Mouse (Mus musculus) hindbrain, embryonic 12.5 days (tissue): Measurements from ENCODE around the gene Gm21119. TPM values are rescaled to one million over a fixed set of nuclear protein-coding genes. Genes with fewer than 3 reads are reported as not detected.
A peak's percentile ranks its signal among the peaks of the same experiment; 100 is the strongest.
"Not testable (repeated sequence)": the region's sequence is repeated elsewhere in the genome, so short reads cannot be mapped to it uniquely, and the experiment has no call there.

Source experiments
- ATAC-seq: fragments of 200-750 bp; cut with Nextera tagmentation; 2 replicates; pipeline ENCODE4 v1.8.0; 2017; ENCODE audit warnings: moderate TSS enrichment; ENCODE audit not compliant: low FRiP score
- H3K27ac ChIP-seq: fragments of 300-500 bp; sonication (generic); 2 replicates; pipeline ENCODE4 v1.5.1; 2016; ENCODE audit warnings: mild to moderate bottlenecking
- H3K27me3 ChIP-seq: fragments of 300-500 bp; sonication (generic); 2 replicates; pipeline ENCODE4 v1.6.1; 2016; ENCODE audit warnings: mild to moderate bottlenecking
- H3K36me3 ChIP-seq: fragments of 300-500 bp; sonication (generic); 2 replicates; pipeline ENCODE4 v1.6.1; 2016; ENCODE audit warnings: mild to moderate bottlenecking
- H3K4me1 ChIP-seq: fragments of 300-500 bp; sonication (generic); 2 replicates; pipeline ENCODE4 v1.6.1; 2016
- H3K4me2 ChIP-seq: fragments of 300-500 bp; sonication (generic); replicated peaks from 2 replicates; pipeline ENCODE4 v1.6.1; 2016; ENCODE audit warnings: mild to moderate bottlenecking
- H3K4me3 ChIP-seq: fragments of 300-500 bp; sonication (generic); 2 replicates; pipeline ENCODE4 v1.5.1; 2016; ENCODE audit warnings: mild to moderate bottlenecking
- H3K9ac ChIP-seq: fragments of 300-500 bp; sonication (generic); 2 replicates; pipeline ENCODE4 v1.6.1; 2016; ENCODE audit warnings: mild to moderate bottlenecking, moderate library complexity
- H3K9me3 ChIP-seq: fragments of 300-500 bp; sonication (generic); replicated peaks from 2 replicates; pipeline ENCODE4 v1.6.1; 2016; ENCODE audit warnings: mild to moderate bottlenecking
- WGBS: fragments of 180-500 bp; shearing (Covaris S2); methylation state at CpG from one replicate; pipeline ENCODE4 v1.1.7; 2016; 5-methylcytosine and 5-hydroxymethylcytosine counted together
- polyA plus RNA-seq: library from polyadenylated mRNA; unstranded; fragments of >200 nt; fragmentation: Nextera tagmentation; extraction: Ambion mirVana; gene quantifications from 2 replicates; pipeline ENCODE4 v1.2.1, GENCODE M21; 2016

Gm21119 gene
- polyA plus RNA-seq, 1 experiment from 2014 or later = not detected

DNA sequence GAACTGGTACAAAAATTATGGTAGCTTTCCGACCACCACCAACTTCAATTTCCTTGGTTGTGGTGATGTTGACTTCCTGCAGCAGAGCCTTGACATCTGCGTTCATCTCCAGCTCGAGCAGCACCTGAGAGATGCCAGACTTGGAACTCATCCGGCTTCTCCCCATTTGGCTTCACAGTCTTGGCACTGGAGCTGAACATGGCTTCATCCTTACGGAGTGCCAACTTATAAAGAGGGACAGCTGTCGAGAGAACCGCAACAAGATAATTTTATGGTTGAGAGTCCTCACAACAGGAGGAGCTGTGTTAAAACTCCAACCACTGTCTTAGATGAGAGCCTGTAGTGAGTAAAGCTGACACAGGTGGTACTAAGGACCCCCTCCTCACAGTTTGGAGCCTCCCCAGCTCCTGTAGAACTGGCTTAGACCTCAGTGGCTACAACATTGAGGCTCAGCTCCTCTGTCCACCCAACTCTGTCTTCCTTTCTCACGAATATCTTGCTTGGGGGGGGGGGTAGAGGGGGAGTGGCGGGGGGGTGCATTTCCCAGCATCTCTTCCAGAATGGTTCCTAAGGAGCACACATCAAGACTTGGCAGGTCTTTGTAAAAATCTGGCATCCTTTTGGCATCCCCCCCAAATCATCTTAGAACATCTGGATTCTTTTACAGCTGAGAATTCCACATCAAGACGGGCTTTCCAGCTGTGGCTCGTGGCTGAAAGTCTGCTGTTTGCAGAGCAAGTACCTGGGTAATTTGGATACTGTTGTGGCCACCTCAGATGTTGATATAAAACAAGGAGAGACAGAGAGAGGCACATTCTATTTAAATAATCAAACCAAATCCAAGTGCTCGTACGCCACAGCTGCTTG is 17.6 kb upstream of the Gm21119 start:
- not testable (repeated sequence) for H3K27me3 ChIP-seq, H3K27ac ChIP-seq
- 80% methylated on average over 10 of the region's 13 CpGs for WGBS

DNA sequence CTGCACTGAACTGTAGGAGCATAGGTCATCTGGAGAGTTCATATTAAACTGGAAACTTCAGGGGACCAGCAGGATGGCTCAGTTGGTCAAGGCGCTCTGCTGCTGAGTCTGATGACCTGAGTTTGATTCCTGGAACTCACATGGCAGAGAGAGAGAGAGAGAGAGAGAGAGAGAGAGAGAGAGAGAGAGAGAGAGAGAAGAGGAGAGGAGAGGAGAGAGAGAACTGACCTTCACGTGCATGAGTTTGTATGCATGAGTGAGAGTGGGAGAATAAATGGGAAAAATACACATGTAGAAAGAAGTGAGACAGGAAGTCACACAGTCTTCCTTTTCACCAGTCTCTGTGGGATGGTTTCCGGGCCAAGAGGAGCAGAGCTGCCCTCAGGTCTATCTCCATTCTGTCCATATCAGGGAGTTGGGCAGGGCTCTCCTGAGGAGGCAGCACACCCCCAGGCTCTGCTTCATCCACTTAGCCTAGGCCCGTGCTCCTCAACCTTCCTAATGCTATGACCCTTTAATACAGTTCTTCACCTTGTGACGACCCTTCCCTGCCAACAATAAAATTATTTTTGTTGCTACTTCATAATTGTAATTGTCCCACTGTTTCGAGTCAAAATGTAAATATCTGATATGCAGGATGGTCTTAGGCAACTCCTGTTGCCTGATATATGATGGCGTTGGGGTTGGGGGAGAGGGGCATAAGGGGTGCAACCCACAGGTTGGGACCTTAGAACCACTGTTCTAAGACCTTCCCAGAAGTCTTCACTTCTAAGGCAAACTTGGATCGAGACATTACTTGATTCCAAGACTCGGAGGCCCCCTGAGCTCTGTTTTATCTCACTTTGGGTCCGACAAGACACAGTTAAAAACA is 16.2 kb upstream of the Gm21119 start:
- 81% methylated on average over 8 of the region's 10 CpGs for WGBS
- H3K4me3 ChIP-seq, H3K4me2 ChIP-seq, H3K9me3 ChIP-seq, H3K9ac ChIP-seq, H3K36me3 ChIP-seq, H3K27me3 ChIP-seq, H3K27ac ChIP-seq, H3K4me1 ChIP-seq: not testable (repeated sequence)
- ATAC-seq = peak; percentile 93

More for the DNA sequence above, 17.6 kb upstream of the Gm21119 start:
- not testable (repeated sequence) for H3K4me1 ChIP-seq, H3K36me3 ChIP-seq, H3K9me3 ChIP-seq, H3K4me3 ChIP-seq, H3K4me2 ChIP-seq, H3K9ac ChIP-seq
- peak; percentile 73 for ATAC-seq

DNA sequence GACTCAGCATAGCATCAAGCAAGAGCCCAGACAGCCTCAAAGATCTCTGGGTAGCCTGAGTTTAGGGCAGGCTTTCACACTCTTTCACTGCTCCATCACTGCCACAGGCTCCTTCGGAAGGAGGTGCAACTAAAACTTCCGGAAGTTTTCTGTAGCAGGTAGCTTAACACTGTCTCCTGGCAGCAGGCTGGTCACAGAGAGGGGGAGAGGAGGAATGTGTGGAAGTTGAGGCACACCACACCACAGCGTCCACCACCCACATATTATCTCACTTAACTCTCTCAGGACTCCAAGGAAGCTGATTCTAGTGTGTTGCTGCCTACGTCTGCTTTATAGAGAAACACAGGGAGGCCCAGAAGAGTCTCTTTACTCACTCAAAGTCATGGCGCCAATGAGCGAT is 15.4 kb upstream of the Gm21119 start:
- 79% methylated on average over 4 of the region's 6 CpGs for WGBS
- H3K9ac ChIP-seq, H3K27me3 ChIP-seq, H3K27ac ChIP-seq, ATAC-seq, H3K9me3 ChIP-seq, H3K4me2 ChIP-seq, H3K4me3 ChIP-seq, H3K36me3 ChIP-seq, H3K4me1 ChIP-seq: not testable (repeated sequence)

DNA sequence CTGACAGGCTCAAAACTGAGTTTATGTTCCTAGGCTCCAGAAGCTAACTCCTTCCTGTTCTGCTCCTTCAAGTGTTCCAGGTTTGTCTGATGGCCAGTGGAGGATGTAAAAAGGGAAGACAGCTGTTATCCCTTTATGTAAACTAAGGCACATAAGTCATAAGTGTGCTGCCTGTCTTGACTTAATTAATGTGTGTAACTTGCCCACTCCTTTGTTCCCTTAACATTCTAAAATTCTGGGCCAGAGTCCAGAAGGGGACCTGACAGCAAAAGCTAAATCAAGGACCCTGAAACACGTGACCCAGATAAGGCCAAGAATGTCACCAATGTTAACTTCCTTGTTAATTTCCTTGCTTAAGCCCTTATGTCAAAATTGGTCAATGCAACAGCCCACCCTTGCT is 3.9 kb upstream of the Gm21119 start:
- H3K4me3 ChIP-seq, H3K4me1 ChIP-seq, ATAC-seq, H3K27ac ChIP-seq, H3K27me3 ChIP-seq, H3K36me3 ChIP-seq, H3K9ac ChIP-seq, H3K9me3 ChIP-seq, H3K4me2 ChIP-seq: not testable (repeated sequence)
- 77% methylated on average over 1 of the region's 1 CpGs for WGBS

DNA sequence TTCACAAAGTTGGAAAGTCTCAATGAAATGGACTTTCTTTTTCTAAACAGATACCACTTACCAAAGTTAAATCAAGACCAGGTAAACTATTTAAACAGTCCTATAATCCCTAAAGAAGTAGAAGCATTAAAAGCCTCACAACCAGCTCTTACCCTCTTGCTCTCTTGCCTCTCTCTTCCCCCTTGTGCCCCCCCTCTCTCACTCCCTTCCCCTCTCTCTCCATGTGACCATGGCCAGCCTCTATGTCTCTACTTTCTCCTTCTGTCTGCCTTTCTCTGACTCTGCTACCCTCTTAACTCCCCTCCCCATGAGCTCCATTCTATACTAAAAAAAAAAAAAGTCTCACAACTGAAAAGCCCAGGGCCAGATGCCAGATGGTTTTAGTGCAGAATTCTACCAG is 2.0 kb upstream of the Gm21119 start:
- not testable (repeated sequence) for H3K9ac ChIP-seq, H3K9me3 ChIP-seq, H3K4me3 ChIP-seq, ATAC-seq, H3K27me3 ChIP-seq, H3K4me1 ChIP-seq, H3K4me2 ChIP-seq, H3K27ac ChIP-seq, H3K36me3 ChIP-seq

DNA sequence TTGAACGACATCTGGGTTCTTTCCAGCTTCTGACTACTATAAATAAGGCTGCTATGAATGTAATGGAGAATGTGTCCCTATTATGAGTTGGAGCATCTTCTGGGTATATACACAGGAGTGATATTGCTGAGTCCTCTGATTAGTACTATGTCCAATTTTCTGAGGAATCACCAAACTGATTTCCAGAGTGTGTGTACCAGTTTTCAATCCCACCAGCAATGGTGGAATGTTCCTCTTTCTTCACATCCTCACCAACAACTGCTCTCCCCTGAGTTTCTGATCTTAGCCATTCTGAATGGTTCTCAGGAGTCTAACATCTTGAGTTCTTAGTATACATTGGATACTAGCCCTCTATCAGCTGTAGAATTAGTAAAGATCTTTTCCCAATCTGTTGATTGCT is 16.0 kb downstream of the Gm21119 start:
- not testable (repeated sequence) for H3K27me3 ChIP-seq, ATAC-seq, H3K9ac ChIP-seq, H3K4me1 ChIP-seq, H3K9me3 ChIP-seq, H3K27ac ChIP-seq, H3K4me2 ChIP-seq, H3K36me3 ChIP-seq, H3K4me3 ChIP-seq
- WGBS = 67% methylated on average over 1 of the region's 1 CpGs

DNA sequence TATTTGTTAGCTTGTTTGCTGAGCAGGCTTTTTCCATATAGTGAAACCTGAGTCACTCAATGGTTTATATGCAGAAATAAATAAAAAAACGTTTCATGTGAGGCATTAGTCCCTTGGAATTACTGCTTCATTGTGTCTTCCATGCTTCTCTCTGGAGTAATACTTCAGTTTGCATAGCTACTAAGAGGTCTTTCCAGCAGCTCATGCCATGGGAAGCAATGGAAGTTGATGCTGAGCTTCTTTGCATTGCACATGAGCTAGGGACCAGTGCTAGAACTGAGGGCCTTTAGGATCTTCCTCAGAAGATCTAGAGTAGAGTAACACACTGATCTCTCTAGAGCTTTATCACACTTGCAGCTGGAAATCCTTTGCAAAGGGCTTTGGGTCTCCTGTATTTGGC is 23.2 kb downstream of the Gm21119 start:
- H3K27me3 ChIP-seq, H3K9me3 ChIP-seq, H3K4me1 ChIP-seq, H3K36me3 ChIP-seq, H3K27ac ChIP-seq, H3K4me2 ChIP-seq, H3K4me3 ChIP-seq, ATAC-seq, H3K9ac ChIP-seq: not testable (repeated sequence)
- WGBS = 44% methylated on average over 1 of the region's 1 CpGs

DNA sequence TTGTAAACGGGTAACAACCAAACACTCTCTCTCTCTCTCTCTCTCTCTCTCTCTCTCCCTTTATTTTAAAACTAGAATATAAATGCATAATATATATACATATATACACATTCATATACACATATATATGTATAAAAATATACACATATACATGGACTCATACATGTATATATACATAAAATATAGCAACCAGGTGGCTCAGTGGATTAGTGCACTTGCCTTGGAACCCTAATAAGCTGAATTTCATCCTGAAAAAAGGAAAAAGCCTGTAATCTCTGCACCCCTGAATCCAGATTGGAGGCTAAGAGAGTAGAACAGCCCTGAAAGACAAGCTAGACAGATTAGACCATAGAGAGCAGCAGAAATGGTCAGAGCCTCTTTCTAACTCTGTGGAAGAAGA is 28.8 kb downstream of the Gm21119 start:
- not testable (repeated sequence) for H3K36me3 ChIP-seq, H3K27me3 ChIP-seq, H3K4me2 ChIP-seq, ATAC-seq, H3K9me3 ChIP-seq, H3K4me3 ChIP-seq, H3K4me1 ChIP-seq, H3K9ac ChIP-seq, H3K27ac ChIP-seq
- WGBS = 100% methylated on average over 1 of the region's 1 CpGs

DNA sequence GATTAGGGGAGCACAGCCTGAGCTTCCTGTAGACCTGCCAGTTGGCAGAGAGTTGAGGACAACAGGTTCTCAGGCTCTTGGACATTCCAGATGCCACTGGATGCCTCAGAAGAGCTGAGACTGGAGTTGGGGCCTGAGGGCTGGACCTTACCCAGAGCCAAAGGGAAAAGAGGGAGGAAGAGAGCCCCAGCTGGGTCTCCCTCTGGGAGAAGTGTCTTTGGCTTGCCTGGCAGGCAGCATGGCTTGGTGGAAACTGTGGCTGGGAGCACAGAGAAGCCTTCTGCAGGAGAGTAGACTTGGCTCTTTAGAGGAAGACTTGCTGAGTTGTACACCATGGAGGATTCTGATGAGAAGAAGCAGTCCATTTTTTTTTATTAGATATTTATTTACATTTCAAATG is 38.3 kb downstream of the Gm21119 start:
- not testable (repeated sequence) for ATAC-seq, H3K4me1 ChIP-seq, H3K9me3 ChIP-seq, H3K27ac ChIP-seq, H3K4me2 ChIP-seq, H3K9ac ChIP-seq, H3K36me3 ChIP-seq, H3K4me3 ChIP-seq, H3K27me3 ChIP-seq

DNA sequence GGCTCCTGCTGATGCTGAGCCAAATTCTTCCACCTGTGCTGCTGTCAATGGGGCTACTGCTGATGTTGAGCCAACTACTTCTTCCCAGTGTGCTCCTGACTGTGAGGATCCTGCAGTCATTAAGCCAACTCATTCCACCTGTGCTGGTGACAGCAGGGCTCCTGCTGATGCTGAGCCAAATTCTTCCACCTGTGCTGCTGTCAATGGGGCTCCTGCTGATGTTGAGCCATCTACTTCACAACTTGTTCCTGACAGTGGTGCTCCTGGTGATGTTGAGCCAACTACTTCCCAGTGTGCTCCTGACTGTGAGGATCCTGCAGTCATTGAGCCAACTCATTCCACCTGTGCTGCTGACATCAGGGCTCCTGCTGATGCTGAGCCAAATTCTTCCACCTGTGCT is 63.7 kb downstream of the Gm21119 start:
- not testable (repeated sequence) for H3K9me3 ChIP-seq, ATAC-seq, H3K27ac ChIP-seq, H3K4me2 ChIP-seq, H3K36me3 ChIP-seq, H3K4me3 ChIP-seq, H3K4me1 ChIP-seq, H3K27me3 ChIP-seq, H3K9ac ChIP-seq
